In genomic region chr9:22677132-22677829, GRCm38 (mm10) we compare ENCODE assay signal across 27 mouse cellular contexts.
"Had no signal": no experiment of that assay in that cellular context is flagged by ENCODE, and none has a peak within 500 bp of the region (broad histone marks: within the 10 kb centered on the region; RNA-seq: fewer than 3 reads in every experiment).

No protein-coding gene starts in this region.

- H3K4me3 ChIP-seq: gastrocnemius, adult 2 months; heart, embryonic 10.5 days; heart, embryonic 12.5 days; hindbrain, embryonic 10.5 days; hindbrain, embryonic 12.5 days; kidney, embryonic 15.5 days; layer of hippocampus, adult 2 months; left cerebral cortex, adult 2 months; limb, embryonic 10.5 days; limb, embryonic 12.5 days; liver, embryonic 13.5 days had no signal

- H3K9ac ChIP-seq: heart, embryonic 12.5 days; hindbrain, embryonic 12.5 days; hindbrain, embryonic 14.5 days; kidney, embryonic 15.5 days; limb, embryonic 12.5 days; liver, embryonic 13.5 days had no signal

- H3K4me2 ChIP-seq: heart, embryonic 12.5 days; hindbrain, embryonic 12.5 days; hindbrain, embryonic 14.5 days; kidney, embryonic 15.5 days; limb, embryonic 12.5 days; liver, embryonic 11.5 days; liver, embryonic 13.5 days had no signal

- DNase-seq: gastrocnemius, adult 2 months; gastrocnemius, postnatal 10 days; gastrocnemius, postnatal 25 days; heart, adult 18-20 months; heart, postnatal 10 days; heart, postnatal 4 days; kidney, adult 11 months; kidney, adult 2 months; kidney, adult 9 months; kidney, postnatal 10 days; kidney, postnatal 25 days; kidney, postnatal 4 days; liver; liver, embryonic 13.5 days had no signal

- ATAC-seq: hindbrain, embryonic 16.5 days; inflammation-experienced regulatory T-cells, adult 6 months had no signal

- H3K36me3 ChIP-seq: heart, embryonic 10.5 days; heart, embryonic 12.5 days; hindbrain, embryonic 10.5 days; hindbrain, embryonic 12.5 days; kidney, embryonic 15.5 days; limb, embryonic 10.5 days; limb, embryonic 12.5 days; liver, embryonic 13.5 days had no signal

- H3K27ac ChIP-seq: gastrocnemius, adult 2 months; heart, embryonic 10.5 days; hindbrain, embryonic 12.5 days; hindbrain, embryonic 14.5 days; kidney, embryonic 15.5 days; layer of hippocampus, adult 2 months; left cerebral cortex, adult 2 months; limb, embryonic 10.5 days; limb, embryonic 12.5 days; liver, embryonic 13.5 days had no signal

- H3K9me3 ChIP-seq: heart, embryonic 10.5 days; heart, embryonic 12.5 days; hindbrain, embryonic 10.5 days; hindbrain, embryonic 12.5 days; kidney, embryonic 15.5 days; limb, embryonic 10.5 days; limb, embryonic 12.5 days; liver, embryonic 13.5 days had no signal

- H3K4me1 ChIP-seq: heart, embryonic 10.5 days; heart, embryonic 12.5 days; kidney, embryonic 15.5 days; limb, embryonic 10.5 days; limb, embryonic 12.5 days had no signal

- H3K27me3 ChIP-seq: heart, embryonic 12.5 days; hindbrain, embryonic 12.5 days; kidney, embryonic 15.5 days; limb, embryonic 12.5 days; liver, embryonic 13.5 days had no signal
